In the genomic region with DNA sequence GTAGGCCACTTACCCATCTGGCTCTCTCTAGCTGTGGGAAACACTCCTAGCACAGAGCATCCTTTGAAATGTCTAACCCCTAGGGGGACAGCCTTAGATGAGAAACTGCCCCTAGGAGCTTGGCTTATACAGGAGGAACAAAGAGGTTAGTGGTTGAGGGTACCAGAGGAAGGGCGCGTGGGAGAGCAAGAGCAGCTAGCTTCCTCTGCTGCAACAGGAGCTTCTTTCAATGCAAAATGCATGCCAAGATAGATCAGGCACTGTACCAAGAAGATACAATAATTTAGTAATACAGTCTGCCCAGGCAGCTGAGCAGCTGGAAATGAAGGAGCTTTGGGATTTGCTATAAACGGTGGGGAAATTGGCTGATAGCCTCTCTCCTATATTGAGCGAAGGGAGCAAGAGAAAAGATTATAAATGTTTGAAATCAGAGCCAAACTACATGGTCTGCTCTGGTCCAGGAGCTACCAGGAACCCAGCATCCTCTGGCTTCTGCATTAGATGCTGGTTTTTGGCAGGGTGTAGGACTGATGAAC, we compare ENCODE assay signal across 9 mouse cellular contexts.
DNase-seq lines count a peak whose midpoint lies in the region; ATAC-seq and TF ChIP-seq lines count a peak whose summit lies in the region.
"Had no signal": no experiment of that assay in that cellular context is flagged by ENCODE, and none has a peak within 500 bp of the region (broad histone marks: within the 10 kb centered on the region; RNA-seq: fewer than 3 reads in every experiment).

No protein-coding gene starts in this region.

- WGBS in midbrain, postnatal 0 days: 43% methylated on average over 4 of the region's 4 CpGs
- whole genome bisulfite sequencing in heart, embryonic 10.5 days: 87% methylated on average over 4 of the region's 4 CpGs

- no peak for TF ChIP-seq CTCF in cortical plate, adult 2 months (IDR thresholded peaks at IDR 0.05; ENCODE audit: extremely low read depth, insufficient read depth, low read length)
- TF ChIP-seq CTCF in midbrain, postnatal 0 days (IDR thresholded peaks at IDR 0.05): peak; percentile 42

- H3K4me3 ChIP-seq in cortical plate, adult 2 months (ENCODE audit: insufficient read depth, low read length): no peak overlapping the region
- no peak overlapping the region for H3K4me3 ChIP-seq in midbrain, postnatal 0 days (ENCODE audit: low read depth, low read length)
- no peak overlapping the region for H3K4me3 ChIP-seq in heart, embryonic 10.5 days

- H3K9me3 ChIP-seq in midbrain, postnatal 0 days (ENCODE audit: low read length): no peaks in the 10 kb centered on the region
- no peaks in the 10 kb centered on the region for H3K9me3 ChIP-seq in heart, embryonic 10.5 days

- H3K36me3 ChIP-seq in midbrain, postnatal 0 days (ENCODE audit: insufficient read depth, low read length): no peaks in the 10 kb centered on the region
- no peaks in the 10 kb centered on the region for H3K36me3 ChIP-seq in heart, embryonic 10.5 days

- DNase-seq in cerebellum, adult 18-20 months: peak; percentile 20 to 33
- DNase-seq in layer of hippocampus, adult 18-20 months (ENCODE audit: low spot score in 2 of 2): peak; percentile 64 to 75
- peak; percentile 74 for DNase-seq in midbrain, postnatal 0 days (ENCODE audit: low spot score)
- DNase-seq in thymus, adult 18-20 months: no peak
- DNase-seq in heart, embryonic 10.5 days (ENCODE audit: low spot score): no peak
- DNase-seq: kidney, postnatal 25 days had no signal

- H3K27me3 ChIP-seq in midbrain, postnatal 0 days (ENCODE audit: insufficient read depth, low read length): no peaks in the 10 kb centered on the region
- H3K27me3 ChIP-seq in heart, embryonic 10.5 days (ENCODE audit: insufficient read depth, poor library complexity, severe bottlenecking): no peaks in the 10 kb centered on the region

- H3K27ac ChIP-seq in cortical plate, adult 2 months (ENCODE audit: insufficient read depth, low read length): peak overlapping the region; percentile 78
- H3K27ac ChIP-seq in midbrain, postnatal 0 days (ENCODE audit: low read depth, low read length): peak overlapping the region; percentile 44
- H3K27ac ChIP-seq in heart, embryonic 10.5 days: no peak overlapping the region
- H3K27ac ChIP-seq: macrophage had no signal

- no peak overlapping the region for H3K4me2 ChIP-seq in midbrain, postnatal 0 days (ENCODE audit: low read depth, low read length, poor library complexity, severe bottlenecking)

- peaks cover 8% of the 10 kb centered on the region for H3K4me1 ChIP-seq in cortical plate, adult 2 months (ENCODE audit: control insufficient read depth, insufficient read depth, low read length)
- 0 out of 2 replicates have a peak, but pooled peaks cover 3% of the 10 kb centered on the region for H3K4me1 ChIP-seq in midbrain, postnatal 0 days (ENCODE audit: insufficient read depth, low read length)
- no peaks in the 10 kb centered on the region for H3K4me1 ChIP-seq in heart, embryonic 10.5 days

- H3K9ac ChIP-seq in midbrain, postnatal 0 days (replicated peaks; ENCODE audit: low read length, poor library complexity, severe bottlenecking): no peak overlapping the region

- no peak for TF ChIP-seq POLR2A in cortical plate, adult 2 months (IDR thresholded peaks at IDR 0.05; ENCODE audit: extremely low read depth, insufficient read depth, low read length)

- ATAC-seq in midbrain, postnatal 0 days (ENCODE audit: low FRiP score): peak; percentile 72
- no peak for ATAC-seq in erythroblast, adult 5-6 weeks (replicated peaks; ENCODE audit: low FRiP score, poor library complexity, severe bottlenecking)

Comparison
In these comparisons a context has a peak if more than half of its experiments do, and no peak if none do; other contexts are left out.
1. DNase-seq: peak in cerebellum, adult 18-20 months (2 of 2), layer of hippocampus, adult 18-20 months (2 of 2) and midbrain, postnatal 0 days (single experiment); none in thymus, adult 18-20 months (0 of 2) and heart, embryonic 10.5 days (single experiment).